Mouse (Mus musculus): Measurements from ENCODE around the gene Adamtsl4.

DNA sequence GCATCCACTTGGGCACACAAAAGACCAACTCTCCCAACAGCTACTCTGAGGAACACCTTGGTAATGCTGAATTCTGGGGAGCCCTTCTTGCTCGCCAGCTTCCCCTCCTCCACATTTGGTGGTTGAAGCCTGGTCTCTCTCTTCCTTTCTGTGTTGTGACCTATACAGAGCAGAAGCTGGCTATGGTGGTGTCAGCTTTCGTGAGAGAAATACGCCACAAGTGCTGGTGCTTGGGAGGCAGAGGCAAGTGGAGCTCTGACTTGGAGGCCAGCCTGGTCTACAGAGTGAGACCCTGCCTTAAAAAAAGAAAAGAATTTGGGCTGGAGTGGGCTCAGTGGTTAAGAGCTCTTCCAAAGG, 18.4 kb downstream of the Adamtsl4 start:
- TF ChIP-seq POLR2A (IDR thresholded peaks at IDR 0.05; ENCODE audit: insufficient read depth, low read depth, low read length) = no peak
- no peak for TF ChIP-seq CTCF (IDR thresholded peaks at IDR 0.05)
